Mouse (Mus musculus): ENCODE measurements around the gene Mvd. TPM values are rescaled to one million over a fixed set of nuclear protein-coding genes. Genes with fewer than 3 reads are reported as not detected.

Gene Mvd
- total RNA-seq, 2 experiments from 2014 or later, result 5.4 to 5.7 TPM

- intact Hi-C loops (cut with DNase I), result no loop called here
- DNase-seq, result no peak
These were observed 13.1 kb downstream of the Mvd start for GRCm38 (mm10) chr8:122430058-122430636.

- DNase-seq, result no peak
- intact Hi-C loops (cut with DNase I), result no loop called here
These were observed 15.1 kb downstream of the Mvd start for GRCm38 (mm10) chr8:122428163-122428562.

DNA sequence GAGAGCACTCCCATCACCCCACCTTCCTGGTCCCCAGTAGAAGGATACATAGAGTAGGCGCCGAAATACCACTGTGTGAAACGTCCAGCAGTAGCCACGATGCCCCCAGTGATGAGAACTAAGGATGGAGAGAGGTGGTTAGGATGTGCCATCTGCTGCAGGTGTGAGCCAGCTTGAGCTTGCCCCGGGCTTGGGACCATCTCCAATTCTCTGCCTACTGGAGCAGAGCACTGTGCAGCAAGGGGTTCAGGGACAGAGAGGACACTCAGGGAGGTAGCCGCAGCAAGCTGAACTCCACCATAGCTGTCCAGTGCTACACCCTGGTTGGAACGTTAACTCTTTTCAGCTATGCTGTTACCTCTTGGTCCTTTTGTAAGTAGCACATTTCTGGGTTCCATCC is 15.6 kb downstream of the Mvd start:
- intact Hi-C loops (cut with DNase I), result no loop called here
- DNase-seq, result no peak

DNA sequence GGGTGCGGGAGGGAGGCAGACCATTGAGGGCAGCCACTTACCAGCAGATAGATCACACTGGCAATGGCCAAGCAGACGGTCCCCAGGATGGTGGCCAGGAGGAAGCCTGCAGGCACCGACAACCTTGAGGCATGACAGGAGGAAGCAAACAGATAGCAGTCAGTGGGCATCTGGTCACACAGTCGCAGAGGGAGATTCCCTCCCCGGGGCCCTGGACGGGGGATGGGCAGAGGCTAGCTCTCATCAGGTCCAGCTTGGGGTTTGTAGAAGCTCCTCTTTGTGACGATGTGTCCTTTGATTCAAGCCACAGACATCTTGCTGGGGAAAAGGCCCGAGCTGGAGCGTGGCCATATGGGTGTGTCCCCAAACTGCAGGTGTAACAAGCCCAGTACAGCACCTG is 17.1 kb downstream of the Mvd start:
- intact Hi-C loops (cut with DNase I), result no loop called here
- DNase-seq, result no peak

DNA sequence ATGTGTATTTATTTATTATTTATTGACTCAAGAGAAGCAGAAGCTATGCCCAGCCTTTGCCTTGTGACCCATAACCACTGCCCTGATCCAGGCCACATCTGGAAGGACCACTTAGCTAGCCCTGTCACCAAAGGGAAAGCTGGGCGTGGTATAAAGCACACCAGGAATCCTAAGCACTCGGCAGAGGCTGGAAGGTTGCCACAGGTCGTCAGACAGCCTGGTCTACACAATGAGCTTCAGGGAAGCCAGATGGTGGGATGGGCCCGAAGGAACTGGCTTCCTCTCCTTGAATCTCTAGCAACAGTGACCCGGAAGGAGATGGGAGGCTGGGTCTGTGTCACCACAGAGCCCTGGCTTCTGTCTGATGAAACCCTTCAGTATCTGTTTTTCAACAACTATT is 19.6 kb downstream of the Mvd start:
- DNase-seq, result peak; percentile 73 to 81
- intact Hi-C loops (cut with DNase I), result no loop called here

- DNase-seq, result no peak
- intact Hi-C loops (cut with DNase I), result no loop called here
These were observed 20.0 kb downstream of the Mvd start for GRCm38 (mm10) chr8:122423217-122423616.

GRCm38 (mm10) chr8:122421376-122422070 is 21.7 kb downstream of the Mvd start, which contains the start of gene Il17c:
TSS of gene Il17c (plus strand) at chr8:122422020.
- DNase-seq, result peak in 1 of 2 experiments; percentile 21
- intact Hi-C loops (cut with DNase I), result no loop called here

GRCm38 (mm10) chr8:122419881-122420555 is 23.2 kb downstream of the Mvd start:
- intact Hi-C loops (cut with DNase I), result no loop called here
- peak; percentile 32 to 50 for DNase-seq

GRCm38 (mm10) chr8:122415554-122415953 is 27.7 kb downstream of the Mvd start:
- DNase-seq, result no peak
- intact Hi-C loops (cut with DNase I), result no loop called here

DNA sequence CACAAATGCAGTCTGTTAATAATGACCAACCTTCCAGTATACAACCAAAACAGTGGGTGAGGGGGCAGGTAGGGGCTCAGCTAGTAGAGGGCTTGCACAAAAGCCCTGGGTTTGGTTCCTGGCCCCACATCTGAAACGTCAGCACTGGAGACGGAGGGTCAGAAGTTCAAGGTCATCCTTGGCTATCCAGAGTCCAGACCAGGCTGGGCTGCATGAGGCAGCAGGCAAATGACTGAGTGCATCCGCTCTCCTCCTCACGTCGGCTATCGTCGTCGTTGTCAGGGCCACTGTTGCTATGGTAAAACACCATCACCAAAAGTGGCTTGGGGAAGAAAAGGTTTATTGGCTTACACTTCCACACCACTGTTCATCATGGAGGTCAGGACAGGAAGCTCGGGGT is 28.9 kb downstream of the Mvd start:
- DNase-seq, result no peak
- intact Hi-C loops (cut with DNase I), result no loop called here

DNA sequence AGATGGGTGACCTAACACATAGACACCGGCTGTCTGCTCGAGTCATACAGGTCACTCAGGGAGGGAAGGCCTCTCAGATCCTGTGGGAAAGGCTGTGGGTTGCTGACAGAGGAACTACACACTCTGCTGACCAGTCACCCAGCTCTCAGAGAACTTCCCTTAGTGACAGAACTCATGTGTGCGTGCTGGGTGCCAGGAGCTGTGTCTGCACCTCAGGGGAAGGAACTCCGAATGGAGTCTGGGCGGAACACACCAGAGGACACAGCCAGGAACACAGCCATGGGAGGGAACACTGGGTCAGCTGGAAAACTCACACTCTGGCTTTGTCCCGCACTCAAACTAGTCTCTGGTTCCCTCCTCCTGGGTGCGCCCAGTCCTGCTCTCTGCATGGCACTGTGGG is 35.5 kb downstream of the Mvd start:
- DNase-seq, result no peak
- intact Hi-C loops (cut with DNase I), result no loop called here

GRCm38 (mm10) chr8:122405146-122405805 is 37.9 kb downstream of the Mvd start:
- DNase-seq, result no peak
- intact Hi-C loops (cut with DNase I), result no loop called here

- intact Hi-C loops (cut with DNase I), result no loop called here
- no peak for DNase-seq
These were observed 45.0 kb downstream of the Mvd start for GRCm38 (mm10) chr8:122398186-122398585.

- no peak for DNase-seq
- intact Hi-C loops (cut with DNase I), result no loop called here
These were observed 47.9 kb downstream of the Mvd start for GRCm38 (mm10) chr8:122395291-122395690.

- intact Hi-C loops (cut with DNase I), result no loop called here
- DNase-seq, result no peak
These were observed 49.5 kb downstream of the Mvd start for GRCm38 (mm10) chr8:122393717-122394116.

- DNase-seq, result no peak
- intact Hi-C loops (cut with DNase I), result no loop called here
These were observed 52.5 kb downstream of the Mvd start for GRCm38 (mm10) chr8:122390758-122391157.

- intact Hi-C loops (cut with DNase I), result no loop called here
- no peak for DNase-seq
These were observed 53.9 kb downstream of the Mvd start for GRCm38 (mm10) chr8:122389357-122389756.
